Mouse (Mus musculus): ENCODE results near the gene Tbc1d14.

Tbc1d14 gene

GRCm38 (mm10) chr5:36461231-36461630 is 131.8 kb downstream of the Tbc1d14 start:
- no peak for DNase-seq (ENCODE audit: low spot score)

- DNase-seq (ENCODE audit: low spot score), result no peak
Observed at GRCm38 (mm10) chr5:36460712-36461111, 132.4 kb downstream of the Tbc1d14 start.

GRCm38 (mm10) chr5:36458926-36459325 is 134.2 kb downstream of the Tbc1d14 start:
- no peak for DNase-seq (ENCODE audit: low spot score)

GRCm38 (mm10) chr5:36457706-36458105 is 135.4 kb downstream of the Tbc1d14 start:
- DNase-seq (ENCODE audit: low spot score), result no peak

- DNase-seq (ENCODE audit: low spot score), result no peak
Observed at GRCm38 (mm10) chr5:36452821-36453220, 140.3 kb downstream of the Tbc1d14 start.

GRCm38 (mm10) chr5:36451872-36452389 is 141.1 kb downstream of the Tbc1d14 start:
- no peak for DNase-seq (ENCODE audit: low spot score)

GRCm38 (mm10) chr5:36451119-36451518 is 142.0 kb downstream of the Tbc1d14 start:
- no peak for DNase-seq (ENCODE audit: low spot score)

- DNase-seq (ENCODE audit: low spot score), result no peak
Observed at GRCm38 (mm10) chr5:36449710-36450358, 143.2 kb downstream of the Tbc1d14 start.

GRCm38 (mm10) chr5:36447872-36448271 is 145.2 kb downstream of the Tbc1d14 start:
- no peak for DNase-seq (ENCODE audit: low spot score)

- DNase-seq (ENCODE audit: low spot score), result no peak
Observed at GRCm38 (mm10) chr5:36446166-36446890, 146.7 kb downstream of the Tbc1d14 start.

GRCm38 (mm10) chr5:36445028-36445427 is 148.0 kb downstream of the Tbc1d14 start:
- DNase-seq (ENCODE audit: low spot score), result no peak

- DNase-seq (ENCODE audit: low spot score), result no peak
Observed at GRCm38 (mm10) chr5:36444611-36445010, 148.5 kb downstream of the Tbc1d14 start.

GRCm38 (mm10) chr5:36440741-36441140 is 152.3 kb downstream of the Tbc1d14 start:
- no peak for DNase-seq (ENCODE audit: low spot score)
